Mouse (Mus musculus) stomach, embryonic 16.5 days (tissue): ENCODE results near the gene Olfr153. TPM values are rescaled to one million over a fixed set of nuclear protein-coding genes. Genes with fewer than 3 reads are reported as not detected.
"Not testable (repeated sequence)": the region's sequence is repeated elsewhere in the genome, so short reads cannot be mapped to it uniquely, and the experiment has no call there.

Source experiments
- ATAC-seq: fragments of 200-750 bp; cut with Nextera tagmentation; 2 replicates; pipeline ENCODE4 v1.8.0; 2017; ENCODE audit warnings: moderate number of reproducible peaks, moderate TSS enrichment; ENCODE audit not compliant: insufficient read depth, low FRiP score
- H3K27ac ChIP-seq: fragments of 300-500 bp; sonication (generic); 2 replicates; pipeline ENCODE4 v1.5.1; 2014; ENCODE audit warnings: low read length
- H3K27me3 ChIP-seq: fragments of 300-500 bp; sonication (generic); 2 replicates; pipeline ENCODE4 v1.6.1; 2014; ENCODE audit warnings: low read length, control low read depth, mixed read lengths; ENCODE audit not compliant: control insufficient read depth, insufficient read depth
- H3K36me3 ChIP-seq: fragments of 300-500 bp; sonication (generic); 2 replicates; pipeline ENCODE4 v1.6.1; 2014; ENCODE audit warnings: low read length; ENCODE audit not compliant: control insufficient read depth, insufficient read depth
- H3K4me1 ChIP-seq: fragments of 300-500 bp; sonication (generic); 2 replicates; pipeline ENCODE4 v1.6.1; 2014; ENCODE audit warnings: low read length, control low read depth, mixed read lengths; ENCODE audit not compliant: control insufficient read depth, insufficient read depth
- H3K4me2 ChIP-seq: fragments of 300-500 bp; sonication (generic); 2 replicates; pipeline ENCODE4 v1.6.1; 2014; ENCODE audit warnings: low read depth, low read length, mixed read lengths
- H3K4me3 ChIP-seq: fragments of 300-500 bp; sonication (generic); replicated peaks from 2 replicates; pipeline ENCODE4 v1.5.1; 2014; ENCODE audit warnings: mild to moderate bottlenecking, low read length
- H3K9ac ChIP-seq: fragments of 300-500 bp; sonication (generic); 2 replicates; pipeline ENCODE4 v1.6.1; 2014; ENCODE audit warnings: low read length
- H3K9me3 ChIP-seq: fragments of 300-500 bp; sonication (generic); replicated peaks from 2 replicates; pipeline ENCODE4 v1.6.1; 2016; ENCODE audit warnings: low read length, control low read depth; ENCODE audit not compliant: control insufficient read depth
- WGBS: fragments of 180-500 bp; shearing (Covaris S2); extraction: QIAGEN DNeasy Blood & Tissue Kit; methylation state at CpG from one replicate; pipeline ENCODE4 v1.1.7; 2014; 5-methylcytosine and 5-hydroxymethylcytosine counted together
- polyA plus RNA-seq: library from polyadenylated mRNA; unstranded; fragments of >200 nt; fragmentation: Nextera tagmentation; extraction: Ambion mirVana; gene quantifications from 2 replicates; pipeline ENCODE4 v1.2.1, GENCODE M21; 2015

Olfr153 gene
- polyA plus RNA-seq, 1 experiment from 2014 or later: not detected

DNA sequence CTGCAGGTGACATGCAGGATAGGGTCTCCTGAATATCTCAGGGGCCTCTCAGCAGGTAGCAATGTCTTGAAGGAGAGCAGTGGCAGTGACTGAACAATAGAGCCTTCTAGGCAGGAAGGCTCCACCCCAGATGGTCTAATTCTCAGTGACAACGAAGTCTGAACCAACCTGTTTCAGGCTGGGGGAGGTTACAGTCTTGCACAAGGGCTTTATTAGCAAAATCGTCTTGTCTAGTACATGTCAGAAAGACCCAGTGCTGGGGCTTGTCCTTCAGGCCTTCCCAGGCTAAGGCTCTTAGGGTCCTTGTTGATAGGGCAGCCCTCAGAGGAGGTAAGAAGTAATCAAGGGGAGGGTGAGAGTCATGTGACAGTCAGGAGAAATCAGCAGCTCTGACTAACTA is 3.2 kb downstream of the Olfr153 start:
- Histone ChIP-seq H3K36me3 (no peaks in the 10 kb centered on the region), H3K4me1 (no peaks in the 10 kb centered on the region), H3K4me3 (no peak overlapping the region), H3K27me3 (no peaks in the 10 kb centered on the region), H3K9me3 (no peaks in the 10 kb centered on the region), H3K27ac (no peak overlapping the region), H3K9ac (no peak overlapping the region), H3K4me2 (no peak overlapping the region)
- ATAC-seq: no peak
- WGBS: 65% methylated on average over 2 of the region's 2 CpGs

DNA sequence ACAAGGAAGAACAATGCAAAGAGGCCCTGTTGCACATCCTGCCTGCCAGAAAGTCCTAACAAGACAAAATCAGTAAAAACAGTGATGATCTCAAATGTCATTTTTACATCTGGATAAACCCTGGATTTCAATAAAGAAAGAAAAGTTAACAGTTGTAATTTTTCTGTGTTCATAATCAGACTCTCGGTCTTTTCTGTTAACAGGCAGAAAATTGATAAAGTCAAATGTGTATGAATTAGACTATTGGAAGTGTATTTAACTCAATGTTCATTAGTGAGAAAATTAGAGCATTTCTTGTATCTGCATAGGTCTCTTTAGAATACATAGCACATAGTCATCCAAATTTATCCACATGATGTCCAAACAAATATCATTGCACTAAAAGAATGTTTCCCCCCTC is 13.8 kb downstream of the Olfr153 start, which contains the start of gene Olfr1128:
TSS of gene Olfr1128 (minus strand) at position 101 of the 400 bp plus-strand sequence.
- no peak for ATAC-seq
- Histone ChIP-seq H3K4me2 (no peak within 1 kb of the TSS), H3K9me3 (no peaks in the 10 kb centered on the region), H3K4me1 (no peaks in the 10 kb centered on the region), H3K4me3 (no peak within 1 kb of the TSS), H3K36me3 (no peaks in the 10 kb centered on the region), H3K9ac (no peak within 1 kb of the TSS), H3K27ac (no peak within 1 kb of the TSS), H3K27me3 (no peaks in the 10 kb centered on the region)
- 89% methylated on average over 1 of the region's 1 CpGs for WGBS

DNA sequence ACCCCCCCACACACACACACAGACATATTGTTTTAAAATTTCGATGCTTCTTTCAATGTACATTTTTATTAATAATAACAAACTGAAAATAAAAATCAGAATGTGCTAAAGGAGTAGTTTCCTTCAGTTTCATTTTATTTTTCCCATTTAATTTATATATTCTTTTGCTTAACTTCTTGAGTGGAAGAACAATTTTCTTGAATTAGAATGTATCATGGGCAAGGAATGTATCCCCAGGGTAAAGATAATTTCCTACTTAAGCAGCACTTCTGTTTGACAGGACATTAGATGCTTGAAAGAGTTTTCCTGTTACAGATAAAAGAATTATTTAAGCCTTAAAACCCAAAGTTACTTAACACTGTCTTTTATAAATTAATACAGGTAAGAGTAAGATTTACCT is 42.0 kb downstream of the Olfr153 start, which contains the start of gene Olfr1129:
TSS of gene Olfr1129 (plus strand) at position 301 of the 400 bp plus-strand sequence.
- H3K4me1 ChIP-seq, H3K9me3 ChIP-seq, H3K36me3 ChIP-seq, H3K27me3 ChIP-seq, H3K4me2 ChIP-seq, ATAC-seq, H3K9ac ChIP-seq, H3K4me3 ChIP-seq, H3K27ac ChIP-seq: not testable (repeated sequence)
- 60% methylated on average over 1 of the region's 1 CpGs for WGBS

Other genes starting within 250 kb of the Olfr153 start
- not detected in 2 replicates for gene Olfr1118, start 224.2 kb upstream of the Olfr153 start, polyA plus RNA-seq
- not detected in 2 replicates for gene Olfr1120, start 177.0 kb upstream of the Olfr153 start, polyA plus RNA-seq
- not detected in 2 replicates for gene Olfr1121, start 161.9 kb upstream of the Olfr153 start, polyA plus RNA-seq
- not detected in 2 replicates for gene Olfr1122, start 145.9 kb upstream of the Olfr153 start, polyA plus RNA-seq
- gene Olfr1123, start 115.2 kb upstream of the Olfr153 start, polyA plus RNA-seq: not detected in 2 replicates
- gene Olfr1124, start 101.5 kb upstream of the Olfr153 start, polyA plus RNA-seq: 0.06 and 0.09 TPM in 2 replicates
- gene Olfr1126, start 77.8 kb upstream of the Olfr153 start, polyA plus RNA-seq: not detected in 2 replicates
- gene Pramel7, start 34.7 kb upstream of the Olfr153 start, polyA plus RNA-seq: not detected in 2 replicates
- gene Pramel6, start 25.2 kb upstream of the Olfr153 start, polyA plus RNA-seq: not detected in 2 replicates
- gene Olfr1128, start 13.7 kb downstream of the Olfr153 start, polyA plus RNA-seq: not detected in 2 replicates
- not detected in 2 replicates for gene Olfr1129, start 42.1 kb downstream of the Olfr153 start, polyA plus RNA-seq
- gene Olfr1130, start 74.4 kb downstream of the Olfr153 start, polyA plus RNA-seq: not detected in 2 replicates
- gene Olfr1131, start 95.3 kb downstream of the Olfr153 start, polyA plus RNA-seq: not detected in 2 replicates
- gene Olfr1132, start 105.7 kb downstream of the Olfr153 start, polyA plus RNA-seq: not detected in 2 replicates
- gene Olfr1133, start 115.6 kb downstream of the Olfr153 start, polyA plus RNA-seq: not detected in 2 replicates
- gene Olfr1134, start 126.7 kb downstream of the Olfr153 start, polyA plus RNA-seq: not detected in 2 replicates
- not detected in 2 replicates for gene Olfr1135, start 141.9 kb downstream of the Olfr153 start, polyA plus RNA-seq
- not detected in 2 replicates for gene Olfr1136, start 162.2 kb downstream of the Olfr153 start, polyA plus RNA-seq
- not detected in 2 replicates for gene Olfr1137, start 181.4 kb downstream of the Olfr153 start, polyA plus RNA-seq
- not detected in 2 replicates for gene Olfr1138, start 208.2 kb downstream of the Olfr153 start, polyA plus RNA-seq
- not detected in 2 replicates for gene Olfr1140, start 212.0 kb downstream of the Olfr153 start, polyA plus RNA-seq
- not detected in 2 replicates for gene Olfr1141, start 222.2 kb downstream of the Olfr153 start, polyA plus RNA-seq
- gene Olfr152, start 247.7 kb downstream of the Olfr153 start, polyA plus RNA-seq: not detected in 2 replicates